Mouse (Mus musculus): ENCODE data around the gene Tmem184c.

DNA sequence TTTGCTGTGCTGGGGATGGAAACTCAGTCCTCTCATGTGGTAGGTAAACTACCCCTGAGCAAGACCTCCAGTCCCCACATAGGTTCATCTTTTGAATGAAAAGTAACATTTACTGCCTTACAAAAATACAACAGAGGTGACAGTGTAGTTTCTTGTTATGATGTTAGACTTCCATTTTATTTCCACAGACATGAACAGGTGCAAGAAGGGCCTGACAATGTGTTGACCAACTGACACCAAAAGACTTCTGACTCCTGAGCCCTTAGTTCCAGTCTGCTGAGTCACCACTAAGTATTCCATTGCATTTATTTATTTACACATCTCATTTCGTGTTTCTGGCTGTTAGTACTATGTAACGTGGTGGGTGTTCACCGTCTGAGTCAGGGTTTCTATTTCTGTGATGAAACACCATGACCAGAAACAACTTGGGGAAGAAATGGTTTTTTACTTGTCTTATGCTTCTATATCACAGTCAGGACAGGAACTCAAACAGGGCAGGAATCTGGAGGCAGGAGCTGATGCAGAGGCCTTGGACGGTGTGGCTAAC is 49.1 kb upstream of the Tmem184c start:
- TF ChIP-seq POLR2A (IDR thresholded peaks at IDR 0.05; ENCODE audit: borderline replicate concordance, insufficient read depth, low read length) (no peak), CTCF (IDR thresholded peaks at IDR 0.05; ENCODE audit: borderline replicate concordance, insufficient read depth, low read depth, low read length) (no peak)

Data from cerebellum, adult 2 months (tissue).